Mouse (Mus musculus) lung, postnatal 14 days (tissue): ENCODE data around the gene Zfp131.
"Not testable (repeated sequence)": the region's sequence is repeated elsewhere in the genome, so short reads cannot be mapped to it uniquely, and the experiment has no call there.

Source experiments
- DNase-seq: peaks from one replicate; pipeline ENCODE4 v3.0.0; 2021

Gene Zfp131

DNA sequence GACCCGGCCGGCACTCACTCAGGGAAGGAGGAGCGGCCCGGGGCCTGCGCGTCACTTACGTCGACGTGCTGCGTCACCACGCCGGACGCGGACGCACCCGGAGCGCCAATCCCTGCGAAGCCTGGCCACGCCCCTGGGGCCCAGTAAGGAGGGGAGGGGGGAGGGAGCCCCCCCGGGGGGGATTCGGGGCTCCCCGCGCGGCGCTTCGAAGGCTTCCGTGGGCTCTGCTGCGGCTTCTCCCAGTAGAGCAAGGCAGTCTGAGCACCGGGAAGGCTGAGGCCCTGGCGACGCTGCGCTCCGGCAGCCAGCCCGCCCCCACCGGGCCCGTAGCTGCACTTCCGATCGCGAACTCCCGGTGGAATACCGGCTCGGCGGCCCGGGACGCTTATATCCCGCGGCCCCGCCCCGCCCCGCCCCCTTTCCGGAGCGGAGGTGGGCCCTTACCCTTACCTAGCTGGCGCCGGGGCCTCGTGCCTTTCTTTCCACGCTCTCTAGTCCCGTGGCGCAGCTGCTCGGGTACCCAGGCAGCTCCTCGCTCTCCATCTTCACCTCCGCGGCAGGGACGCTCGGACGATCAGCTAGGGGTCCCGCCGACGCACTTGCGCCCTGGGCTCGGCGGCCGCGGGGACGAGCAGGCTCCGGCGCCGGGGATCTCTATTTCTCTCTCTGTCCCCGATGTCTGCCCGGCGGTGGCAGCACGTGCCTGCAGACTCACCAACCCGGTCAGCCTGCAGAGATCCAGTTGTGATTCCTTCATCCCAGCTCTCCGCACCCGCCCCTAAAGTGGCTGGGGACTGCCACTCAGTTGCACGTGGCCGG is at the start of gene Zfp131:
TSS of gene Zfp131 (minus strand) at position 129 of the 819 bp plus-strand sequence.
- peak; percentile 96 for DNase-seq

- not testable (repeated sequence) for DNase-seq
Measured at GRCm38 (mm10) chr13:119839982-119840381, 49.3 kb upstream of the Zfp131 start.

DNA sequence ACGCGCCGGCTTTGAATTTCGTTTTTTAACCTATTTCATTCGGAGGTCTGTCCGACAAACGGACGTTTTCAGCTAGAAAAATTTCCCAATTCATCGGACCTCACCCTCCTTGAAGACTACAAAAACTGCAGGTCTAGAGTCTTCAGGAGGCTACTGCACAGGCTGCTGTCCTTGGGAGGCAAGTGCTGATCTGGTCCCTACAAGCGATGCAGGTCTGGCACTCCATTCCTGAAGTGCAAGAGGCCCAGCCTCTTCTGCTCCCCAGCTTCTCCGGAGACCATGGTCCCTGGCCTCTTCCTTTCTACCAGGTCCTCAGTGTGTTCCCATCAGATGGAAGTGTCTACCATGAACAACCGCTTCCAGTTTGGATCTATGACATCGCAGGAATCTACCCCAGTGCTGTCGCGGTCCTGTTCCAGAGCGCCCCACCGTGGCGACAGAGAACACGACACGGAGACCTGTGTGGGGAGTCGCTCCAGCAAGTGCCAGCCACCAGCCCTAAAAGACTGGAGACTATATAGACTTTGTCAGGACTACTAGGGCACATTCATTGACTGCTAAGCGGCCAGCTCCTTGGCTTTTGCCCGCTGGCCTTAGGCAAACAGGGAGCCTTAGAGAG is 47.1 kb upstream of the Zfp131 start:
- DNase-seq = peak; percentile 10

DNA sequence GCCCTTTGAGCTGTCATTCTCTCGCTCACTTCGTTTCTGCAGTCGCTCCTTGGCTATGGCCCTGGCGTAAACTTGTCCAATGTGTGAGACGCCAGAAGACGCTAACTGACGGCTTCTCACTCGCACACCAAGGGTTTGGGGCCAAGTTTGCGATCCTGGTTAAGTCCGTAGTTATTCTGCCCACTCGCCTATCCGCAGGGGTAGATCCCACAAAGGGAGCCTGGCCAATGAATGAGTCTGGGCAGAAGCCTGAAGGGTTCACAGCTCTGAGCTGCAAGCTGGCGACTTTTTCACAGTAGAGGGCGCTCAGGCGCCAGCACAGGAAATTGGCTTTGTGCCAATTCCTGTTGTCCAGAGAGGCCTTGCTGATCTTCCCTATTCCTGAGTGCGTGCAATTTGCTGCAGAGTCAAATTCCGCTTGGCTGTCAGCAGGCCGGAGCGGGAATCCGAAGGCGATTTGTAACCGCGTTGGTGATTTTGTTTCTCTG is 45.7 kb upstream of the Zfp131 start:
- DNase-seq = peak; percentile 4

- DNase-seq = peak; percentile 34
Measured at GRCm38 (mm10) chr13:119835320-119836056, 44.8 kb upstream of the Zfp131 start, which contains the start of gene D13Ertd608e. Gene D13Ertd608e (plus strand): TSS chr13:119836006.

GRCm38 (mm10) chr13:119830116-119830515 is 39.4 kb upstream of the Zfp131 start, which contains the start of gene AF067063:
Gene AF067063 (minus strand): TSS chr13:119830216.
- not testable (repeated sequence) for DNase-seq

DNA sequence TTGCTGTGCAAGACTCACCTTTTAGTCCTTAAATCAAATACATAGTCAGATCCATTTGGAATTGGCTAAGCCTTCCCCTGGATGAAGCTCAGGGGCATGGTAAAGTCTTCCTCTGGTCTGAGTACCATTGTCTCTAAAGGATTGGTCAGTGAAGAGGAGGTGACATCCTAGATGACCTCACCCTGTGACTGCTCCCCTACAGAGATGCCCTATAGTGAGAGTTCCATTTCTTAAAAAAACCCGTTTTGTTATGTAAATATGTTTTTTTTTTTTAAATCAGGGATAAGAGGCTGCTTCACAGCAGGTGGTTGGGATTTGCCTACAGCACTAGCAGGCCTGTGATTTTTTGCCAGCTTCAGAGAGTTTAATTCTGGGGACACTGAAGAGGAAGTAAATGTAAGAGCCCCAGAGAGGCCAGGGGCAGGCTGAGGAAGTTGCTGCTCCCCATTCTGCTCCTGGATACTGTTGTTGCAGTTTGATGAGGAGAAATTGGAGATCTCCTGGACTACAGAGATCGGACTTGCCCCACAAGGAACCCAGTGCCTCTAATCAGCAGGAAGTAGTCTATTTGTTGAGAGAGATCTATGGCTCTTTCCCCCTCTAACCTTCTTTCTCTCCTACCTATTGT is 27.0 kb upstream of the Zfp131 start:
- DNase-seq = no peak

DNA sequence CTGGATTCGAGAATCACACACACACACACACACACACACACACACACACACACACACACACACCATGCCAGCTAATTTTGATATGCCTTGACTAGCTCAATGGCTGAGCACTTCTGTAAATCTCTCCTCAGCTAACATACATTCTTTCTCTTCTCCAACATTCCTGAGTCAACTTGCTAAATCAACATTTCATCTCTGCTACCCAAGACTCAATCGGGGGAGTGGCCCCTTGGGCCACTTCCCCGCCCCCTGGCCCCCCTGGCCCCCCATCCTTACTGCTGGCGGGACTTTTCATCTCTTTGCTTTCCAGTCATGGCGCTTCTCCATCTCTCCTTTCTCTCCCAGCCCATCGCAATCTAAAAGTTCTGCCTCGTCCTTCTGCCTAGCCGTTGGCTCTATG is 26.1 kb upstream of the Zfp131 start:
- no peak for DNase-seq

DNA sequence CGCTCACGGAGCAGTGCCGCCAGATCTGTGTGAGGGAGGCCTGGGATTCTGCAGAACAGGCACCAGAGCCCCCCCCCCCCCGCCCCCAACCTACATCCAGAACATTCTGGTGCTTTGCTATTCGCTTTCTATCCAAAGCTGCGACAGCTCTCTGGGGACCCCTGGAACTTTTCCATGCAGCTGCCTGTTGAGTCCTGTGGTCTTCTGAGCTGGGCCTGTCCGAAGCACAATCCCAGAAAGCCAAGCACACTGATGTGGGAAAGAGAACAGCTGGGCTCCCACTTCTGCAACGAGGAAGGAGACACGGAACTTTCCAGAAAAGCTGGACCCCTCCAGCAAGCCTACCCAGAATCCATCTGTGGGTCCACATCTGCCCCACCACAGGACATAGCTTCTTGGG is 19.3 kb upstream of the Zfp131 start:
- DNase-seq = no peak

DNA sequence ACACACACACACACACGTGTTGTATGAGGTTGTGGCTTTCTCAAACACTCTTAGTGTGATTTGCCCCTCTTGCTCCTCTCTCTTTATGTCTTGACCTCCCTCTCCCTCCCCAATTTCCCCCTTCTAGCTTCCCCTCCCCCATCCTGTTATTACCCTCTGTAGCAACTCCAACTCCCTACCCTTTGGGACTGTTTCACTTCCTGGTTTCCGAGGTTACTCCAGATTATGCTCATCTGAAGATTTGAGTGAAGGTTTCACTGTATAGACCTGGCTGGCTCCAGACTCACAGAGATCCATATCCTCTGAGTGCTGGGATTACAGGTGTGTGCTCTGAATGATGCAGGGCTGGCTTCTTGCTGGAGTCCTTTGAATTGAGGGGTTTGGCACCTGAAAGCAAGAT is 18.2 kb upstream of the Zfp131 start:
- no peak for DNase-seq

DNA sequence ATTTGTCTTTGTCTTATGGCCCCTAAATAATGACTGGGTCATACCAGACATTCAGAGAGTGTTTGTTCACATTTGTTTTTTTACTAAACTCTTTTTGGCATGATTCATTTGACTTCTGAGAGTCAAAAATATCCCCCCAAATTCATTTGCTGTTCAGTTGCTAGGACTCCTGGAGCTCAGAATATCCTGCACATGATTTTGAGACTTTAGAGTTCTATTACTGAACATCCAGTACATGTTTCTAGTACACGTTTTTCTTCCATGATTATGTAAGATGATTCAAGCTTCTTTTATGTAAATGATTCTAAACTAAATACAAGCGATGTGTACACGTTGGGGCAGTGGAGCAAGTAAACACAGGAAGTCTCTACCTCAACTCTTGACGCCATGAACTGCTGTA is 7.0 kb upstream of the Zfp131 start:
- no peak for DNase-seq

DNA sequence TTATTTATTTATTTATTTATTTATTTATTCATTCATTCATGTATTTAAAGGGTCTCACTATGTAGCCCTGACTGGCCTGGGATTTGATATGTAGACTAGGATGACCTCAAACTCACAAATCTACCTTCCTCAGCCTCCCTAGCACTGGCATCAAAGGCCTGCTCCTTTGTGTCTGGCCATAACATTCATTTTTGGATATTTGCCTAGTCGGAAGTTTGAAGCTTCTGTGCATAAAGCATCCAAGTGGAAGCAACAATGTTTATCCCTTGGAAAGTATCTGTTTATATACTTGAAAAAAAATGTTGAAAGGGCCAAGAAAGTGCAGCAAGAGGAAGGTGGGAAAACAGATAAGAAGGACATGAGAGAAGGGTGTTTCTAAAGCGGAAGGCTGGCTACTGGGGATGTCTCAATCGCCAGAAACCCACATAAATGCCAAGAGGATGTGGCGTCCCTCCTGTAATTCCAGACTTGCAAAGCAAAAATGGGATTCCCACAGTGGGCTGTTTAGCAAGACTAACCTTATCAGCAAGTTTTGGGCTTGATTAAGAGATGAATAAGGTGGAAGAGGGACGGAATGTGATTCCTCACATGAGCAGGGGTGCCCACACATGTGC is 2.2 kb upstream of the Zfp131 start:
- DNase-seq = no peak

- DNase-seq = no peak
Measured at GRCm38 (mm10) chr13:119791580-119792135, 969 bp upstream of the Zfp131 start.

DNA sequence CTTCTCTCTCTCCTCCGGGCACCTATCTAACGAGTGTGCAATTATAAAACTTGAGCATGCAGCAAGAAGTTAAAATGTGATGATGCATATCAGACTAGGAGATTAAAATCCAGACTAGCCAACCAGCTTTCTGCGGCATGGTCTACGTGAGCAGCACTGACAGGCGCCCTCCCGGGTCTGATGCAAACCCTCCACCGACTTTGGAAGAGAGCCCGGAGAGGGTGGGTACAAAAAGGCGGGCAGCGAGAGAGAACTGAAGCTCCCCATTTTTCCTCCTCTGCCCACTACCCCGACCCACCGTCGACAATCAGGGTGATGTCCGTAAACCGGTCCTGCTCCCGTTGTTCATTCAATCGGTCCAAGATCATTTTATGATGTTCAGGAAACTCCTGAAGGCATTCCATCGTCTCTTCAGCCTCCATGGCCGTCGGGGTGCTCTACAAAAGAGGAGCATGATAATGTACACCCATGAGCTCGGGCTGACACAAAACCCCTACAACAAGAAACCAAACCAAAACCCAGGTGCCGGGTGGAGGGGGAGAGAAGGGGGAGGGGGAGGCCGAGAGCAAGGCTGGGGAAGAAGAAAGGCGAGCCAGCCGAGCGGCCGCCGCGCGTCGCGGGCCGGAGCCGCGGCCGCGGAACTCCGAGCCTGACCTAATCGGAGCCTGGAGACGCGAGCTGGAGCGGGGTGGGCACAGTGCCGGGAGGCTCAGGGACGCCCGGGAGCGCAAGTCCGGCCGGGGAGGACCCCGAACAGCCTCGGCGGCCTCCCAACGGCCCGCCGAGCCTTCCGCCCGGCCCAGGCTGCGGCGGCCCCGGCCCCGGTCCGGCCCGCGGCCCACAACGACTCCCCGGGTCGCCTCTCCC is 605 bp downstream of the Zfp131 start:
- peak; percentile 70 for DNase-seq

- DNase-seq = no peak
Measured at GRCm38 (mm10) chr13:119783581-119783980, 7.1 kb downstream of the Zfp131 start.

- no peak for DNase-seq
Measured at GRCm38 (mm10) chr13:119768541-119768940, 22.1 kb downstream of the Zfp131 start.

DNA sequence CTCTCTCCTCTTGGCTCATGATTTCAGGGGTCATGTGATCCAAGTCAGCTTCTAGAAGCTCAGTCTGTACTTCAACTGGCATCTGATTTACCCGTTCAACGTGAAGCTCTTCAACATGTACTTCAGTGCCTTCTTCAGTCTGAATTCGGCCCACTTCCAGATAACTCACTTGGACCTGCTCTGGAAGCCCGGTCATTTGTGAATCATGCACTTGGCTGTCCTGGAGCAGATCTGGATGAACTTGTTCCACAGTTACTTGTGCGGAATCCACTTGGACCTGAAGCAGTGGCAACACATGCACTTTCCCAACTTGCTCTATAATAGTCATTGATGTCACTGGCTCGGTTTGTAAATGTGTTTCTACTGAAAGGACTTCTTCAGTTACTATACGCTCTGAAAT is 24.2 kb downstream of the Zfp131 start:
- DNase-seq = no peak

DNA sequence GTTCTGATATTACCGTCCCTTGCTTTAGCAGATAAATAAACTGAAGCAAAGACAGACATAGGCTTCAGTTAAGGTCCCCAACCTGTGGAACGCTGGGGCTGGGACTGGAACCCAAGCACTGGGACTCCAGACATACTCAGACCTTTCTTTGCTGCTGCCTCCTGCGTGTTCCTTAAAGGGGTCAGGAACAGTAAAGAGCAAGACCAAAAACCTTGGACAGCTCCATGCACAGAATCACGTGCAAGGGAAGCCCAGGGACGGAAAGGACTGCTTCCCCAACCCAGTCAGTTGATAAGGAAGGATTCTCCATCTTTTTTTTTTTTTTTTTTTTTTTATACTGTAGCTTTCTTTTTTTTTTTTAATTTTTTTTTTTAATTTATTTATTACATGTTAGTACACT is 33.9 kb downstream of the Zfp131 start:
- no peak for DNase-seq

DNA sequence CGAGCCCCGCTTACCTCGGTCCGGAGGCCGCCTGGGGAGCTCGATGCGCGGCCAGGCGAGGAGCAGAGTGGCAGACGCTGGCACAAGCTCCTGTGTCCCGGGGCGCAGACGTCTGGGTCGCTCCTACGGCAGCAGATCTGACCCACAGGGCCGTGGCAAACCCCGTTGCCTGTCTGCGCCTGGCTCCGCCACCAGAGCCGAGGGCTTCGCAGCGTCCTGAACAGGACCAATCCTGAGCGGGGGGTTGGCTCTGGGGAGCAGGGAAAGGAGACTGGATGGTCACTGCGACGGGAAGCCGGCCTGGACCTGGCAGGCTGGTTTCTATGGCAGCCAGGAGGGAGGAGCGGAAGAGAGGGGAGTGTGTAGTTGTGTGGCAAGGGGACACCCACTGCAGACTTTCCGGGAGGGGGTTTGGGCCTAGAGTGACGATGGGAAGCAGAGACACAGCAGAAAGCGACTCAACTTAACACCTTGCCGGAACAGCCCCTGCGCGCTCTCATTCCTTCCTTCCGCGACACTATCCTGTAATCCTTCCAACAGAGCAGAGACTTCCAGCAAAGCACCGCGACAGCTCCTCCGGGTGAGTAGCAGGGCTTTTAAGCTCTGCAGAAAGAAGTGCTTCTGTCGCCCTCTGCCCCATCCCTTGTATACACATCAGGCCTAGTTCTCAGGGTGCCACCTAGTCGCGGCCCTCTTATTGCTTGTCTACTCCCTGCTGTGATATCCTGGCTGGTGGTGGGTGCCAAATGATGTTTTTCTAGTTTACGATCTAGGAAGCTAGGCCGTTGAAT is 34.8 kb downstream of the Zfp131 start, which contains the start of gene Nim1k:
TSS of gene Nim1k (minus strand) at position 202 of the 791 bp plus-strand sequence.
- DNase-seq = peak; percentile 77

- peak; percentile 19 for DNase-seq
Measured at GRCm38 (mm10) chr13:119755141-119755547, 35.5 kb downstream of the Zfp131 start.
